Mouse (Mus musculus) limb, embryonic 14.5 days (tissue): Measurements from ENCODE around the gene Ndufs7. TPM values are rescaled to one million over a fixed set of nuclear protein-coding genes. Genes with fewer than 3 reads are reported as not detected.
"Not testable (repeated sequence)": the region's sequence is repeated elsewhere in the genome, so short reads cannot be mapped to it uniquely, and the experiment has no call there.

ENCODE experiments used
- ATAC-seq: fragments of 200-750 bp; cut with Nextera tagmentation; 2 replicates; pipeline ENCODE4 v1.8.0; 2017; ENCODE audit warnings: low read depth, moderate number of reproducible peaks, moderate TSS enrichment; ENCODE audit not compliant: low FRiP score
- DNase-seq: peaks from one replicate; pipeline ENCODE4 v3.0.0-alpha.2; 2015; ENCODE audit warnings: low spot score
- H3K27ac ChIP-seq: fragments of 300-500 bp; sonication (generic); replicated peaks from 2 replicates; pipeline ENCODE4 v1.5.1; 2014; ENCODE audit warnings: low read depth, mild to moderate bottlenecking, low read length, moderate library complexity, mixed read lengths
- H3K27me3 ChIP-seq: fragments of 300-500 bp; sonication (generic); 2 replicates; pipeline ENCODE4 v1.6.1; 2014; ENCODE audit warnings: low read length, mixed read lengths; ENCODE audit not compliant: control insufficient read depth, insufficient read depth
- H3K36me3 ChIP-seq: fragments of 300-500 bp; sonication (generic); 2 replicates; pipeline ENCODE4 v1.6.1; 2014; ENCODE audit warnings: mild to moderate bottlenecking, low read length, moderate library complexity, mixed read lengths; ENCODE audit not compliant: control insufficient read depth, insufficient read depth
- H3K4me1 ChIP-seq: fragments of 300-500 bp; sonication (generic); 2 replicates; pipeline ENCODE4 v1.6.1; 2014; ENCODE audit warnings: antibody characterized with exemption, low read length, mixed read lengths; ENCODE audit not compliant: control insufficient read depth, insufficient read depth
- H3K4me2 ChIP-seq: fragments of 300-500 bp; sonication (generic); replicated peaks from 2 replicates; pipeline ENCODE4 v1.6.1; 2014; ENCODE audit warnings: low read depth, mild to moderate bottlenecking, low read length, moderate library complexity; ENCODE audit not compliant: severe bottlenecking
- H3K4me3 ChIP-seq: fragments of 300-500 bp; sonication (generic); replicated peaks from 2 replicates; pipeline ENCODE4 v1.5.1; 2014; ENCODE audit warnings: low read length
- H3K9ac ChIP-seq: fragments of 300-500 bp; sonication (generic); 2 replicates; pipeline ENCODE4 v1.6.1; 2014; ENCODE audit warnings: mild to moderate bottlenecking, low read depth, low read length, moderate library complexity; ENCODE audit not compliant: severe bottlenecking
- H3K9me3 ChIP-seq: fragments of 300-500 bp; sonication (generic); 2 replicates; pipeline ENCODE4 v1.6.1; 2016; ENCODE audit warnings: low read length; ENCODE audit not compliant: control insufficient read depth
- POLR2A ChIP-seq: fragments of 200-500 bp; IDR thresholded peaks from 2 replicates; pipeline ENCODE4 v1.8.0; 2012; ENCODE audit warnings: inconsistent platforms, mild to moderate bottlenecking, moderate library complexity, borderline replicate concordance; ENCODE audit not compliant: insufficient read depth, insufficient read length; ENCODE audit errors: extremely low read depth
- WGBS: fragments of 180-500 bp; shearing (Covaris S2); extraction: QIAGEN DNeasy Blood & Tissue Kit; methylation state at CpG from one replicate; pipeline ENCODE4 v1.1.7; 2014; 5-methylcytosine and 5-hydroxymethylcytosine counted together
- polyA plus RNA-seq, 2 experiments: library from polyadenylated mRNA; depleted of rRNA in 1 of 2; stranded (reverse) in 1 of 2; unstranded in 1 of 2; fragments of >200 nt; fragmentation: Nextera tagmentation in 1 of 2; extraction: Ambion mirVana in 1 of 2; gene quantifications; 2 replicates each; pipeline versions ENCODE4 v1.2.1 to v1.2.3; 2012 to 2014

Gene Ndufs7
- polyA plus RNA-seq, 2 experiments = 338 to 366 TPM

DNA sequence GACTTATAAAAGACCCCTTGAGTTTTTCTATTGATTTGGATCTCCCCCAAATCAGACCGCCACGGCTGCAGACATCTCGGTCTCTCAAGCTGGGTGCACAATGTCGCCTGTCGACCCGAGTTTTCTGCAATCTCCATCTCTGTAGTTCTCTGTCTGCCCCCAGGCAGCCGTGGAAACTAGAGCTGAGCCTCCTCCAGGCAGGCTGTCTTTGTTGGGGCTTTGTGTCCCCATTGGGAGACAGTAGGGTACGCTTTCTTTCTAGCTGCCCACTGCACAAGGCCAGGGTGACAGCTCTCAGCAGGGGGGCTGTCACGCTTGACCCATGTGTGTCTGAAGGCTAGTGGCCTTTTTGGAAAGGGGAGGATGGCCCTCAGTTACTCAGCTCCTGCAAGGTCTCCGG lies 41.2 kb upstream of the Ndufs7 start:
- Histone ChIP-seq H3K4me3 (no peak overlapping the region), H3K27me3 (no peaks in the 10 kb centered on the region), H3K36me3 (no peaks in the 10 kb centered on the region), H3K9ac (no peak overlapping the region), H3K4me1 (no peaks in the 10 kb centered on the region), H3K4me2 (no peak overlapping the region), H3K27ac (no peak overlapping the region), H3K9me3 (no peaks in the 10 kb centered on the region)
- ATAC-seq = no peak
- no peak for TF ChIP-seq POLR2A
- DNase-seq = no peak
- 73% methylated on average over 10 of the region's 10 CpGs for WGBS

- Histone ChIP-seq H3K9me3 (no peaks in the 10 kb centered on the region), H3K4me1 (no peaks in the 10 kb centered on the region), H3K27ac (no peak overlapping the region), H3K36me3 (no peaks in the 10 kb centered on the region), H3K9ac (0 out of 2 replicates have a peak overlapping the region, but pooled peaks have one; percentile 0), H3K4me3 (no peak overlapping the region), H3K27me3 (no peaks in the 10 kb centered on the region), H3K4me2 (no peak overlapping the region)
- ATAC-seq = no peak
- TF ChIP-seq POLR2A = no peak
- no peak for DNase-seq
- WGBS = 78% methylated on average over 4 of the region's 4 CpGs
Measured at GRCm38 (mm10) chr10:80208248-80208647, 40.7 kb upstream of the Ndufs7 start.

DNA sequence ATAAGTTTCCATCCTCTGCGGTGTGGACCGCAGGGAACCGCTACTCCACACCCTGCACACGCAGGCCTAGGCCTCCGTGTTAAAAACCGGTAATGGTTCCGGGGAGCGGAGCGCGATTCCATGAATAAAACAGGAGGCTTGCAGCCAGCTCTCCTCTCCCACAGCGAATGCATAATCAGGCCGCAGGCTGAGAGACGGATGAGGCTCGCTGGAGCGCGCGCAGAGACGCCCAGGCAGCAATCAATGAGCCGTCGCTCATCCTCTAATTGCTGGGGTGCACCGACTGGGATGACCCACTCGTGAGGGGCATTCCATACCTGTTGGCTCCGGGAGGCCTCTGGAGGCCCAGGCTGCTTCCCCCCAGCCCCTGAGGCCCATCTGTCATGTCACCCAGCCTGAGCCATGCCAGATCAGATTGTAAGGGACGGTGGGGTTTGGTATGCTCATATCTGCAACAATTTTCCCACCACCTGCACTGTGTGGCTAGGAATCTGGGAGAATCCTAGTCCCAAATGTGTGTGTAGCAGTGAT lies 40.0 kb upstream of the Ndufs7 start:
- H3K9me3 ChIP-seq = no peaks in the 10 kb centered on the region
- WGBS = 14% methylated on average over 24 of the region's 24 CpGs
- no peaks in the 10 kb centered on the region for H3K27me3 ChIP-seq
- no peak overlapping the region for H3K4me2 ChIP-seq
- 0 out of 2 replicates have a peak overlapping the region, but pooled peaks have one; percentile 0 for H3K9ac ChIP-seq
- H3K36me3 ChIP-seq = no peaks in the 10 kb centered on the region
- ATAC-seq (no peak), DNase-seq (no peak)
- H3K27ac ChIP-seq = no peak overlapping the region
- H3K4me1 ChIP-seq = no peaks in the 10 kb centered on the region
- no peak overlapping the region for H3K4me3 ChIP-seq
- TF ChIP-seq POLR2A = no peak

DNA sequence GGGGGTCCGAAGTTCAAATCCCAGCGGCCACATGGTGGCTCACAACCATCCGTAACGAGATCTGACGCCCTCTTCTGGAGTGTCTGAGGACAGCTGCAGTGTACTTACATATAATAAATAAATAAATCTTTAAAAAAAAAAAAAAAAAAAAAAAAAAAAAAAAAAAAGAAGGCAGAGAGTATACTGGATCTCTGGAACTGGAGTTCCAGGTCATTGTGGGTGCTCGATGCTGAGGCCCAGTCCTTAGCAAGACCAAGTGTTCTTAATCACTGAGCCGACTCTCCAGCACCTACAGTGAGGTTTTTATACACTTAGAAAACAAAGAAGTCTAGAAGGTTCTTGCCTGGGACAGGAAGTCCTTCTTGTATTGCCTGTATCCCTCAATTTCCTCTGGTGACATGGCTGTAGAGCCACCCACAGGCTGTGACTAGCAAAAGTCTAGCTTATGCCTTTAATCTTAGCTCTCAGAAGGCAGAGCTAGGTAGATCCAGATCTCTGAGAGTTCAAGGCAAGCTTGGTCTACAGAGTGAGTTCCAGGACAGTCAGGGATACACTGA lies 37.3 kb upstream of the Ndufs7 start:
- H3K9me3 ChIP-seq, H3K4me2 ChIP-seq, H3K36me3 ChIP-seq, DNase-seq, H3K27me3 ChIP-seq, H3K4me1 ChIP-seq, H3K9ac ChIP-seq, H3K27ac ChIP-seq, H3K4me3 ChIP-seq, ATAC-seq: not testable (repeated sequence)
- 71% methylated on average over 7 of the region's 7 CpGs for WGBS

DNA sequence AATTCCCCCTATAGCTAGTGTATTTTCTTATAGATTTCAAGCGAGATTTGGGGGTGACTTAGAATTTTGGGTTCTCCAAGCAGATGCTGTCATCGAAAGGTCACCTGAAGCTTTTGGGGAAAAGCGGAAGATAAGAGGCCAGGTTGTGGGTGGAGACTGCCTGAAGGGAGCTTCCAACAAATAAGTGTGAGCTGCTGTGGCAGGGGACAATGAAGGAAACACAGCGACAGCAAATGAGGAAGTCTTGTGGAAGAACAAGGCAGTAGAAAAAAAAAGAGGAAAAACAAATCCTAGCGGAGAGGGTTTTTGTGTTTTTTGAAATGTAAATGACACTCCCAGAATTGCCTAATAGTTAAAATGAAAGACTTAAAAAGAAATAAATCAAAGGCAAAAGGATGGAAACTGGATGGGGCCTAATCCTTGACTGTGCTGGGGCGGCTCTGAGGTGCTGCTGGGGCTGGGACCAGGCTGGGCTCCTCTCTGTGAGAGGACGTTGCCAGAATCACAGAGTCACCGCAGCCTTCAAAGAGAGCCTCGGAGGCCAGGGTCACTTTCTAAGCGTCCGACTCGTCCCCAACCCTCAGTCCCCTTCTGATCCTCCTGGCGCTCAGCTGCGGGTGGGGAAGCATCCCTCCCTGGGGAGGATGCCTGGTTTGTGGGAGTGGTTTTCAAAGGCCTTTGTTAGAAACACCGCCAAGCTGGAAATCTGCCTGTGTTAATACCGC lies 33.7 kb upstream of the Ndufs7 start:
- H3K27ac ChIP-seq = no peak overlapping the region
- H3K27me3 ChIP-seq = no peaks in the 10 kb centered on the region
- H3K4me3 ChIP-seq = no peak overlapping the region
- H3K4me2 ChIP-seq = no peak overlapping the region
- no peaks in the 10 kb centered on the region for H3K9me3 ChIP-seq
- no peak for DNase-seq
- ATAC-seq = no peak
- no peaks in the 10 kb centered on the region for H3K4me1 ChIP-seq
- WGBS = 34% methylated on average over 16 of the region's 16 CpGs
- no peaks in the 10 kb centered on the region for H3K36me3 ChIP-seq
- H3K9ac ChIP-seq = peak overlapping the region; percentile 21; the same call in 1 of the 2 replicates
- TF ChIP-seq POLR2A = no peak
